Mouse (Mus musculus) right cerebral cortex, postnatal 25 days (tissue): ENCODE results near the gene Cdkn2a.

Source experiments
- DNase-seq: peaks from one replicate; pipeline ENCODE4 v3.0.0; 2022

Gene Cdkn2a

DNA sequence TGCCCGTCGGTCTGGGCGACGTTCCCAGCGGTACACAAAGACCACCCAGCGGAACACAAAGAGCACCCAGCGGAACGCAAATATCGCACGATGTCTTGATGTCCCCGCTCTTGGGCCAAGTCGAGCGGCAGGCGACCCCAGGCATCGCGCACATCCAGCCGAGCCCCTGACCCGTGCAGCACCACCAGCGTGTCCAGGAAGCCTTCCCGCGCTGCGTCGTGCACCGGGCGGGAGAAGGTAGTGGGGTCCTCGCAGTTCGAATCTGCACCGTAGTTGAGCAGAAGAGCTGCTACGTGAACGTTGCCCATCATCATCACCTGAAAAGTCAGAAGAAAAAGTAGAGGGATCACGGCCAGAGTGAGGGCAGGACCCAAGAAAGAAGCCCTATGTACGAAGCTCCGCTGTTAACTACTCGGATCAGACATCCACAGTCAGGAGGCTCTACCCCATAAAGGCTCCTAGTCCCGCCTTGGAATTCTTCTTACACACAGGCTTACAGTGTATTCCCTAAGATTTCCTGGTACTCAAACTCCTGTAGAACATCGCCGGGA lies 17.7 kb downstream of the Cdkn2a start:
- DNase-seq: no peak

- DNase-seq: no peak
Observed at GRCm38 (mm10) chr4:89275811-89276584, 18.5 kb downstream of the Cdkn2a start.

- DNase-seq: no peak
Observed at GRCm38 (mm10) chr4:89274829-89275548, 19.5 kb downstream of the Cdkn2a start.

GRCm38 (mm10) chr4:89274006-89274405 lies 20.4 kb downstream of the Cdkn2a start:
- DNase-seq: no peak

DNA sequence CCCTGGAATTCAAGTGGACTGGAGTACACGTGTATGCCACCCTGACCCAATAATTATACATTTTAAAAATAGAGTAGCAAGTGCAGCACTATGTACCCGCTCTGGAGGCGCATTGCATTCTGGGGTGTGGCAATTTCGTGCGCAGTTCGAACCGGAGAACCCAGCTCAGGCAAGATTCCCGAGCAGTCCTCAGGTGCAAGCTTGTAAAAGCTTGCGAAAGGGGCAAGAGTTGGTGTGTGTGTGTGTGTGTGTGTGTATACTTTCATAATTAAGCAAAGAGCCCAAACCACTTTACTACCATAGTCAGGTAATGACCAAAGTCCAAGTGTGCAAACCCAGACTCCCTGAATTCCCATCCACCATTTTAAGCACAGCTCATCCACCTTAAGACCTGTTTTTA lies 20.9 kb downstream of the Cdkn2a start:
- DNase-seq: no peak

- DNase-seq: no peak
Observed at GRCm38 (mm10) chr4:89272961-89273540, 21.4 kb downstream of the Cdkn2a start.

- DNase-seq: no peak
Observed at GRCm38 (mm10) chr4:89272101-89272718, 22.2 kb downstream of the Cdkn2a start.

GRCm38 (mm10) chr4:89257768-89258167 lies 36.7 kb downstream of the Cdkn2a start:
- DNase-seq: no peak

DNA sequence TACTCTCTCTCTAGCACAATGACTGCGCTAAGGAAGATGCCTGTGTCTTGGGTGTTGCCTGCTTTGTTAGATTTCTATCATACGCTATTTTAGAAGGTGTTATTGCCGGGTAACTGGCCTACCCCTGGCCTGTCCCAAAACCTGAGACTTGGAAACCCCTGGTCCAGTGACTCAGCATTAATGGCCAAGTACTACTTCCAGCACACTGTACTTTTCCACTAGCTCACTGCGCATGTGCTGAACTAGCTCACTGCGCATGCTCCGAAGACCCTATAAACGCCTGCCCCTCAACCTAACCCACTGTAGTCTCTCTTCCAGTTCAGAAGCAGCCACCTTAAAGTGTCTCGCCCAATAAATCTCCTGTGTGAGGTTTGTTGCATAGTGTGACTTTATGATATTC lies 60.0 kb downstream of the Cdkn2a start:
- DNase-seq: no peak
